Mouse (Mus musculus) bone marrow, adult 2 months (tissue): ENCODE data around the gene Rps6kb2.

ENCODE experiments used
- CTCF ChIP-seq: fragments of 200-500 bp; IDR thresholded peaks from 2 replicates; pipeline ENCODE4 v1.5.1; 2011; ENCODE audit warnings: low read length, control low read depth; ENCODE audit not compliant: control insufficient read depth, insufficient read depth
- POLR2A ChIP-seq: fragments of 200-500 bp; IDR thresholded peaks from 2 replicates; pipeline ENCODE4 v1.6.1; 2011; ENCODE audit warnings: low read depth, mild to moderate bottlenecking, control low read depth, low read length, borderline replicate concordance; ENCODE audit not compliant: control insufficient read depth

- TF ChIP-seq CTCF (no peak), POLR2A (no peak)
These were observed 54.6 kb downstream of the Rps6kb2 start for GRCm38 (mm10) chr19:4108535-4108934.
